Mouse (Mus musculus): ENCODE data around the gene Pphln1.

DNA sequence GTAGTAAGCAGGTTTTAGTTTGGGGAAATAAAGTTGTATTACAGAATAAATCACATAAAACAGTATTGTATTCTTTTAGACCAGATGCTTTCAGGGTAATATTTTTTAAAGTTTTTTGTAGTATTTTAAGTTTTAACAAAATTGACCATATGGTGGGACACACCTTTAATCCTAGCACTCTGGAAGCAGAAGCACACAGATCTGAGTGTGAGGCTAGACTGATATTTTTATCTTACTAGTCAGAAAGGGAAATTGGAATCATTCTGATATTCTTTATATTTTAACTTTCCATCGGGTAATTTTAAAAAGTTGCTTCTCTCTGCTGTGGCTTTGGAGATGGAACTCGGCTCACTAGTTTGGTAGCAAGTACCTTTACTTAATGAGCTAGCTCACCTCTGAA, 4.6 kb downstream of the Pphln1 start:
- no peak for TF ChIP-seq CTCF (conservative IDR thresholded peaks at IDR 0.05; ENCODE audit: insufficient read depth, insufficient read length, low read depth, low read length)
- no peak for TF ChIP-seq POLR2A (IDR thresholded peaks at IDR 0.05; ENCODE audit: low read depth, low read length)
